Mouse (Mus musculus) gastrocnemius, adult 8-10 months (tissue): ENCODE measurements at regions not wholly inside any gene's neighbourhood (a gene's known extent, or its start where the extent isn't known, plus 50 kb on each side); places are given as distances from the start of the nearest gene placed in this dataset.
A peak's percentile ranks its signal among the peaks of the same experiment; 100 is the strongest.
"Not testable (repeated sequence)": the region's sequence is repeated elsewhere in the genome, so short reads cannot be mapped to it uniquely, and the experiment has no call there.

Experiments used
- DNase-seq, 2 experiments: peaks; one replicate each; pipeline ENCODE4 v3.0.0; 2022; ENCODE audit warnings: low spot score in 2 of 2

- DNase-seq: not testable (repeated sequence)
Observed at GRCm38 (mm10) chr5:109842186-109842978, 80.8 kb upstream of the Gm15446 start.

- DNase-seq: not testable (repeated sequence)
Observed at GRCm38 (mm10) chr5:109844236-109844635, 79.0 kb upstream of the Gm15446 start.

- no peak for DNase-seq
Observed at GRCm38 (mm10) chr5:109844753-109845186, 78.4 kb upstream of the Gm15446 start.

GRCm38 (mm10) chr5:109851225-109851624, 72.0 kb upstream of the Gm15446 start:
- not testable (repeated sequence) for DNase-seq

- DNase-seq: no peak
Observed at GRCm38 (mm10) chr5:109860402-109860801, 62.8 kb upstream of the Gm15446 start.

- not testable (repeated sequence) for DNase-seq
Observed at GRCm38 (mm10) chr5:109864517-109864916, 58.7 kb upstream of the Gm15446 start.

- DNase-seq: no peak
Observed at GRCm38 (mm10) chr5:109865628-109866027, 57.6 kb upstream of the Gm15446 start.

- peak; percentile 76 for DNase-seq
Observed at GRCm38 (mm10) chr5:109866337-109867126, 56.7 kb upstream of the Gm15446 start.

GRCm38 (mm10) chr5:109867221-109867620, 56.0 kb upstream of the Gm15446 start:
- DNase-seq: not testable (repeated sequence)
